Mouse (Mus musculus): Measurements from ENCODE around the gene Mrs2.
"Not testable (repeated sequence)": the region's sequence is repeated elsewhere in the genome, so short reads cannot be mapped to it uniquely, and the experiment has no call there.

The Mrs2 gene

GRCm38 (mm10) chr13:24976384-24976783 lies 43.8 kb downstream of the Mrs2 start:
- DNase-seq = no peak

DNA sequence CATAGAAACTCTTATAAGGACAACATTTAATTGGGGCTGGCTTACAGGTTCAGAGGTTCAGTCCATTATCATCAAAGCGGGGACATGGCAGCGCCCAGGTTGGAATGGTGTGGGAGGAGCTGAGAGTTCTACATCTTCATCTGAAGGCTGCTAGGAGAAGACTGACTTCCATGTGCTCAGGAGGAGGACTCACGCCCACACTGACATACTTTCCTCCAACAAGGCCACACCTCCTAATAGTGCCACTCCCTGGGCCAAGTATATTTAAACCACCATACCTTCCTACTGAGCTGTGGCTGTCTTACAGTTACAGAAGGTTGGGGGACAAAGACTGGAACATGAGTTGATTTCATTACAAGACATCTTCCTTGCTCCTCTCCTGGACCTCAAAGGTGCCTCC lies 48.4 kb downstream of the Mrs2 start:
- DNase-seq = not testable (repeated sequence)

DNA sequence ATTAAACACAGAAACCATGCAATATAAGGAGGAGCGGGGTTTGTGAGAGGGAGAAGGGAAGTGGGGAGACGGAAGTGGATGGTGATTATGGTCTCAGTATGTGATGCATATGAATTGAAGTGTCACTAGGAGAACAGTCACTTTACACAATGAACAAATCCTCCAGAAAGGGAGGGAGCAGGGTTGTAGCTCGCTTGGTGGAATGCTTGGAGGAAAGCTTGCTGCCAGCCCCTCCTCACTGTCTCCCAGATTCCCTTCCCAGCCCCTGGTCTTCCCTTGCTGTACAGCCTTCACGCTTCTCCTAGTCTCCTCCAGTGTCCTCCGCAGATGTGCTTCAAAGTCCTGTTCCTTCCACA lies 54.4 kb downstream of the Mrs2 start:
- no peak for DNase-seq

DNA sequence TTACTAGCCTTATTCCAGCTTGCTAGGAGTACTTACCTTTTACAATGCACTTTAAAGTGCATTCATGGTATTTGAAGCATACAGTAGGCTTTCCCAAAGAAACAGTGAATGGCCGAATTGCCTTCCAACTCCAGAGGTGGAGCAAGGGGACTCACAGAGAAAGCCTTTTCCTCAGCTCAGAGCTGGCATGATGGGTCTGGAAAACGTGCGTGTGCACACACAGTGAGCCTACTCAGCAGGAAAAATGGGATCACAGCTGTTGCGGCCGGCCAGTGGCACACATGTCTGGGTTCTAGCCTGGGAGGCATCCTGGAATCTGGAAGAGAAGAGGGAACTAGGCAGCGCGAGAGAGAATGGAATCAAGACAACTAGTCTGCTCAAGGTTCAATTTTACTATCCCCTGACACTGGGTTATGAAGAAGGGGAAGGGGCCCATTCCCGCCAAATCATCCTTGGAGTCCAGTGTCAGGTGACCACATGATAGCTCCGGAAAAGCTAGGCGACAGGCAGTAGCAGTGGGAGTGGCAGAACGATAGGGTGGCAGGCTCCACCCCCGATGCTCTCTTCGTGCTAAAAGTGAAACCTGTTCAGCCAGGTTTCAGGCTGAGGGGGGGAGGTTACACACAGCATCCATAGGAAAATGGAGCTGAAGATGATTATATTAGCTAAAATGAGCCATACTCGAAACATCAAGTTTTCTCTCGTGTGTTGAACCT lies 54.9 kb downstream of the Mrs2 start:
- DNase-seq = no peak

GRCm38 (mm10) chr13:24962119-24962518 lies 58.1 kb downstream of the Mrs2 start:
- no peak for DNase-seq

- DNase-seq = no peak
Measured at GRCm38 (mm10) chr13:24960084-24960483, 60.1 kb downstream of the Mrs2 start.

GRCm38 (mm10) chr13:24958671-24959070 lies 61.5 kb downstream of the Mrs2 start:
- DNase-seq = no peak

DNA sequence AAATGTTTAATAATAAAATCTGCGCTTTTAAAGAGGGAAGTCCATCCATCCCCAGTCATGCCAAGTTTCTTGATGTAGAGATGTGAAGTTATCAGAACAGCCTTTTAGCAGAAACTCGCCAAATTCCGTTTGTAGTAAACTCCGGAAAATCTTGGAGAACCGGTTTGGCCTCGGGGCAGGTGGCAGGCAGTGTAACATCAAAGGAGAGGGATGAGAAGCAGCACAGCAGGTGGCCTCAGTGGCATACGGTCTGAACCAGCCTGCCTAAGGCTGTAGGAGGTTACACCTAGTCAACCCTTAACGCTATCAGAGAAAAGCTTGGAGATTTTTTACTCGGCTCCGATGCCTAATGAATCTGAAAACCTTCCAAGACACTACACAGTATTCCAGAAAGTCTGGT lies 64.7 kb downstream of the Mrs2 start:
- no peak for DNase-seq

DNA sequence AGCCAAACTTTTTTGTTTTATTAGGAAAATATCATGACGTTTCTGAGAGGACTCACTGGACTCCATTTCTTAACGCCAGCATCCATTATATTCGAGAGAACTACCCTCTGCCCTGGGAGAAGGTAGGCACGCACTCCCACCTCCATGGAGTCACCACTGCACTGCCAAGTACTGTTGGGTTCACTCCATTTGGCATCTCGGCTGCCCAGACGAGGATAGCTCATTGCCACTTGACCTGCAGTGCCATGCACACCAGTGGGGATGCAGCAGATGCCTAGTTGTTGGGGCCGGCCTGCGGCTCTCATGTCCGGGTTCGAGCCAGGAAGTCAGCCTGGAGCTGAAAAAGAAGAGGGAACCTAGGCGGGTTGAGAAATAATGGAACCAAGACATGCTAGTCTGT lies 65.1 kb downstream of the Mrs2 start:
- no peak for DNase-seq

GRCm38 (mm10) chr13:24952659-24953058 lies 67.5 kb downstream of the Mrs2 start:
- no peak for DNase-seq

DNA sequence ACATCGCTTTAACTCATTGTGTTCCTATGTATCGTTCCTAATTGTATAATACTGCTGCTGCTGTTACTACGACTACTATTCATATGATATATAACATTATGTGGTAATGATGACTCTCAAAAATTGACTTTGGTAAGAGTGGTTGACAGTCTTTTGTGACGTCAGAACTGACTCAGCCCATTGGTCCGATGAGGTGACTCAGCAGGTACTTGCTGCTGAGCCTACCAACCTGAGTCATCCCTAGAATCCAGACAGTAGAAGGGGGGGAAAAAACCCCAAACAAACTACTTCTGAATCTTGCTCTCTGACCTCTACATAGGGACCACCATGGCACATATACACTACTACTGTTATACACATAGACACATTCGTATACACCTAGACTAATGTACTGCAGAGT lies 71.3 kb downstream of the Mrs2 start:
- no peak for DNase-seq

DNA sequence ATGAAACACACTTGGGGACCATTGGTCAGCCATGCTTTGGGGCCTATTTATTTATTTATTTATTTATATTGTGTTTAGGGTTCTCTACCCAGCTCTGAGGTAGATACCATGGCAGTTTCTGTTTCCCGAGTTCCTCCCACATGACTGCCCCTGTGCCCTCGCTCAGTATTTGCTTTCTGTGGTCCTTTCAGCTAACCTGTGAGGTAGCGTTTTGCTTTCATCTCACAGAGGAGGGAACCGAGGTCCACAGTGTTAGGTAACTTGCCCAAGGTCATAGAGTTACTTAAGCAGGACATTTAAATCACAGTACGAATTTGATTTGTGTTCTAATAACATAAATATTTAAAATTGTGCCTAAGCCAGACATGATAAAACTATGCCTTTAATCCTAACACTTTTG lies 73.0 kb downstream of the Mrs2 start:
- no peak for DNase-seq

- peak; percentile 33 for DNase-seq
Measured at GRCm38 (mm10) chr13:24945567-24945966, 74.6 kb downstream of the Mrs2 start.

DNA sequence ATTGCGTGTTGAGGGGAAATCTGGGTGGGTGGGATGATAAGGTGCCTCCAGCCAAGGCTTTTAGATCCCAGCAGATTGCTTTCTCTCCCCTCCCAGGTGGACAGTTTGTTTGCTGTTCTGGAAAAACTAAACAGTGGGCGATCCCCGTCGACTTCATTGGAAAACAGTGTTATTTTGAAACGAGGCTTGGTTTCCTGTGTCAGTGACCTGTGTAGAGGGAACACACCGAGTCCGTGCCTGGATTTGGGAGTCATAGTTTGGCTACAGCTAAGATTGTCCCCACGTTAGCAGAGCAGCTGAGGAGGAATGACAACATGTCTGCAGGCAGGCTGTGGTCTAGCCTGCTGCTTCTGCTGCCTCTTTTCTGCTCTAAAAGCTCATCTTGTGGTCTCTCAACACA lies 76.9 kb downstream of the Mrs2 start:
- DNase-seq = no peak

- no peak for DNase-seq
Measured at GRCm38 (mm10) chr13:24942512-24943282, 77.5 kb downstream of the Mrs2 start, which contains the start of gene Gpld1. Gene Gpld1 (plus strand): TSS chr13:24943152.

- no peak for DNase-seq
Measured at GRCm38 (mm10) chr13:24939472-24939871, 80.7 kb downstream of the Mrs2 start.

DNA sequence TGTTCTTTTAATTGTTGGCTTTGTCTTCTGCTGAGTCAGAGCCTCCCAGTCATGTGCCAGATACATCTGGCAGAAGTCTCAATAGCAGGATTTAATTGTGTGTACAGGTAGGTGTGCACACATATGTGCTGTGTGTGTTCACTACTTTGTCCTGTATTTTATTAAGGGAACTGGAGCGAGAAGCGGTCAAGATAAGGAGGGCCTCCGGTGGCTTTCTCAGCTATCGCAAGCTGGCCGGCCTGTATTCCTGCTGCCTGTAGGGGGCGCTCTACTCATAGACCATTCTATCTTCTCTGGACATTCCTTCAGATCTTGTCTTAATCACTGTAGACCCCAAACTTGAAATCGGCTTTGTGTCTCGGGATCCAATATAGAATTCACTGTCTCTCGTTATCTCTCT lies 81.5 kb downstream of the Mrs2 start:
- peak; percentile 85 for DNase-seq

- DNase-seq = no peak
Measured at GRCm38 (mm10) chr13:24937839-24938166, 82.4 kb downstream of the Mrs2 start.
